Mouse (Mus musculus) ES-E14 (cell line): ENCODE data around the gene Mlh3. TPM values are rescaled to one million over a fixed set of nuclear protein-coding genes. Genes with fewer than 3 reads are reported as not detected.
"Not testable (repeated sequence)": the region's sequence is repeated elsewhere in the genome, so short reads cannot be mapped to it uniquely, and the experiment has no call there.

Experiments
- DNase-seq: peaks from one replicate; pipeline ENCODE4 v3.0.0-alpha.2; 2013; ENCODE audit warnings: low read depth, low spot score
- H3K27ac ChIP-seq: 2 replicates; pipeline ENCODE4 v1.5.1; 2012; ENCODE audit warnings: low read depth, mild to moderate bottlenecking, low read length, moderate library complexity, mixed read lengths; ENCODE audit not compliant: poor library complexity, insufficient read depth, severe bottlenecking
- H3K36me3 ChIP-seq: 2 replicates; pipeline ENCODE4 v1.6.1; 2012; ENCODE audit warnings: mild to moderate bottlenecking, low read length, moderate library complexity, mixed read lengths; ENCODE audit not compliant: control insufficient read depth, poor library complexity, insufficient read depth, severe bottlenecking
- H3K4me1 ChIP-seq, 2 experiments: fragments of 150-350 bp in 1 of 2; sonication (generic) in 1 of 2; 2 replicates each; pipeline ENCODE4 v1.6.1; 2012; ENCODE audit warnings: low read length in 2 of 2, mild to moderate bottlenecking in 1 of 2, mixed read lengths in 1 of 2; ENCODE audit not compliant: control insufficient read depth in 2 of 2, insufficient read depth in 2 of 2, poor library complexity in 1 of 2
- H3K4me3 ChIP-seq, 2 experiments: fragments of 150-350 bp in 1 of 2; sonication (generic) in 1 of 2; 2 replicates each; pipeline ENCODE4 v1.5.1; 2012; ENCODE audit warnings: low read length in 2 of 2, low read depth in 1 of 2, mild to moderate bottlenecking in 1 of 2, mixed read lengths in 1 of 2; ENCODE audit not compliant: insufficient read depth in 1 of 2, poor library complexity in 1 of 2, severe bottlenecking in 1 of 2
- H3K9ac ChIP-seq: 2 replicates; pipeline ENCODE4 v1.6.1; 2012; ENCODE audit warnings: low read depth, mild to moderate bottlenecking, low read length, mixed read lengths; ENCODE audit not compliant: poor library complexity, insufficient read depth, severe bottlenecking
- H3K9me3 ChIP-seq: fragments of 150-350 bp; sonication (generic); 2 replicates; pipeline ENCODE4 v1.6.1; 2012; ENCODE audit warnings: low read depth, mild to moderate bottlenecking, low read length; ENCODE audit not compliant: control insufficient read depth, insufficient read depth
- CHD2 ChIP-seq: IDR thresholded peaks from 2 replicates; pipeline ENCODE4 v1.6.1; 2014; ENCODE audit warnings: mild to moderate bottlenecking, low read depth, low read length, inconsistent platforms
- HCFC1 ChIP-seq: IDR thresholded peaks from 2 replicates; pipeline ENCODE4 v1.6.1; 2012; ENCODE audit warnings: low read length, inconsistent platforms, borderline replicate concordance; ENCODE audit not compliant: insufficient read depth
- MAFK ChIP-seq: IDR thresholded peaks from 2 replicates; pipeline ENCODE4 v1.6.1; 2014; ENCODE audit warnings: mild to moderate bottlenecking, low read depth, low read length, inconsistent platforms; ENCODE audit not compliant: insufficient read depth
- ZC3H11A ChIP-seq: IDR thresholded peaks from 2 replicates; pipeline ENCODE4 v1.6.1; 2012; ENCODE audit warnings: low read depth, mild to moderate bottlenecking, inconsistent platforms, low read length, borderline replicate concordance
- ZNF384 ChIP-seq: IDR thresholded peaks from 2 replicates; pipeline ENCODE4 v1.6.1; 2012; ENCODE audit warnings: low read depth, low read length, inconsistent platforms
- in situ Hi-C, 2 experiments: fragments of 600-800 bp; cut with MboI; formaldehyde crosslinking; loops; one replicate each; pipeline ENCODE4 v1.15.1; 2025; ENCODE audit warnings: low sequenced_read_pairs in 2 of 2, inconsistent platforms in 1 of 2; ENCODE audit not compliant: unreplicated experiment in 2 of 2
- total RNA-seq: library from RNA; depleted of rRNA; stranded (reverse); fragments of 300-350 nt; gene quantifications from 2 replicates; pipeline ENCODE4 v1.2.3, GENCODE M21; 2012

The Mlh3 gene
- total RNA-seq, 1 experiment = 13.1 TPM

GRCm38 (mm10) chr12:85286941-85287340, 16.5 kb upstream of the Mlh3 start:
- H3K4me3 ChIP-seq = no peak overlapping the region
- no peak overlapping the region for H3K9ac ChIP-seq
- in situ Hi-C loops = no loop called here
- TF ChIP-seq HCFC1 (no peak), ZC3H11A (peak; percentile 69; the same call in 1 of the 2 replicates), MAFK (no peak), CHD2 (no peak)
- peaks cover 0 to 5% of the 10 kb centered on the region in 2 experiments; a peak in 1 of 4 replicates for H3K4me1 ChIP-seq
- DNase-seq = no peak
- H3K27ac ChIP-seq = no peak overlapping the region
- no peaks in the 10 kb centered on the region for H3K36me3 ChIP-seq
- no peaks in the 10 kb centered on the region for H3K9me3 ChIP-seq

DNA sequence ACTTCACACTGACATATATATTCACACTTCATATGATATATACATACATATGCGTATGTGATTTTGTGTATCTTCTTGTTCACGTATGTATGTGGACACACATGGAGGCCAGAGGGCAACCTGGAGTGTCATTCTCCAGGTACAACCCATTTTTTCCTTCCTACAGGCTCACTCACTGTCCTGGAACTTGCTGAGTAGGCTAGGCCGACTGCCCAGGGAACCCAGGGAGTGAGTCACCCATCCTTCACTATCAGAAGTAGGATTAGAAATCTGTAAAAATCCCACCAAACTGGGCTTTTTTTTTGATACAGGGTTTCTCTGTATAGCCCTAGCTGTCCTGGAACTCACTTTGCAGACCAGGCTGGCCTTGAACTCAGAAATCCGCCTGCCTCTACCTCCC, 14.6 kb upstream of the Mlh3 start:
- TF ChIP-seq CHD2 = no peak
- no peak for TF ChIP-seq HCFC1
- no peak for TF ChIP-seq ZC3H11A
- no peak for TF ChIP-seq ZNF384
- TF ChIP-seq MAFK = no peak
- in situ Hi-C loops = no loop called here
- no peak overlapping the region for H3K9ac ChIP-seq

DNA sequence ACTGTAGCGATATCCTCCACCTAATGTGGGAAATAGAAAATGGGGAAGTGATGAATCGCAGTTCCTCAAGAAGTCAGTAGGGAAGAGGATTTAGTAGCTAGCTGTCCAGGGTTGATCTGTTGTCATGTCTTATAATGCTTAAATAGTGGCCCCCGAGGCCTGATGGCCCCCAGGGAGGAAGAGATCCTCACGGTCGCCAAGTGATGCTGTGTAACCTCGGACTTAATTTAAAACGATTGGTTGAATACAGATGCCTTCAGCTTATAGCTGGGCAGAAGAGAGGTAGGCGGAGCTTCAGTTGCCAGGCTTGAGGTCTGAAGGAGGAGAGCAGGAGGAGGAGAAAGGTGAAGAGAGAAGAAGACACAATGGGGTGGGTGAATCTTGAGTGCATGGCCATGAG, 13.9 kb upstream of the Mlh3 start:
- no peaks in the 10 kb centered on the region for H3K36me3 ChIP-seq
- no peak overlapping the region for H3K9ac ChIP-seq
- H3K9me3 ChIP-seq = no peaks in the 10 kb centered on the region
- TF ChIP-seq CHD2 (no peak), MAFK (no peak), ZC3H11A (no peak), ZNF384 (no peak), HCFC1 (no peak)
- H3K27ac ChIP-seq = no peak overlapping the region
- H3K4me3 ChIP-seq = no peak overlapping the region
- in situ Hi-C loops = no loop called here
- H3K4me1 ChIP-seq = peaks cover 0 to 5% of the 10 kb centered on the region in 2 experiments; a peak in 1 of 4 replicates
- DNase-seq = no peak

More for the DNA sequence above, 14.6 kb upstream of the Mlh3 start:
- no peak for DNase-seq
- Histone ChIP-seq H3K9me3 (no peaks in the 10 kb centered on the region), H3K36me3 (no peaks in the 10 kb centered on the region), H3K4me1 (peaks cover 0 to 5% of the 10 kb centered on the region in 2 experiments; a peak in 1 of 4 replicates), H3K4me3 (no peak overlapping the region), H3K27ac (no peak overlapping the region)

GRCm38 (mm10) chr12:85281756-85282155, 11.4 kb upstream of the Mlh3 start:
- DNase-seq, H3K9me3 ChIP-seq, H3K9ac ChIP-seq, H3K27ac ChIP-seq, in situ Hi-C loops, H3K4me3 ChIP-seq, H3K36me3 ChIP-seq, H3K4me1 ChIP-seq: not testable (repeated sequence)

GRCm38 (mm10) chr12:85280845-85281651, 10.6 kb upstream of the Mlh3 start:
- Histone ChIP-seq H3K9me3 (no peaks in the 10 kb centered on the region), H3K27ac (no peak overlapping the region), H3K4me1 (peaks cover 2% of the 10 kb centered on the region in 2 experiments; a peak in 2 of 4 replicates), H3K36me3 (peaks cover 4% of the 10 kb centered on the region; the same call in 1 of the 2 replicates), H3K4me3 (peak overlapping the region in 1 of 2 experiments; percentile 93; a peak in 2 of 4 replicates), H3K9ac (no peak overlapping the region)
- in situ Hi-C loops = no loop called here
- TF ChIP-seq MAFK (no peak), ZNF384 (peak; percentile 72; the same call in 1 of the 2 replicates)
- DNase-seq = no peak
